9 mouse cellular contexts compared by ENCODE assay signal in genomic region chr5:23416286-23416643, GRCm38 (mm10). TPM values are rescaled to one million over a fixed set of nuclear protein-coding genes. Genes with fewer than 3 reads are reported as not detected.
DNase-seq lines count a peak whose midpoint lies in the region; ATAC-seq lines count a peak whose summit lies in the region.
"Had no signal": no experiment of that assay in that cellular context is flagged by ENCODE, and none has a peak within 500 bp of the region (broad histone marks: within the 10 kb centered on the region; RNA-seq: fewer than 3 reads in every experiment).

No protein-coding gene starts in this region.

- H3K4me2 ChIP-seq in heart, embryonic 14.5 days (ENCODE audit: low read length) = peak overlapping the region; percentile 29
- H3K4me2 ChIP-seq in forebrain, embryonic 15.5 days (replicated peaks) = peak overlapping the region; percentile 6; the same call in 1 of the 2 replicates
- H3K4me2 ChIP-seq: embryonic facial prominence, embryonic 12.5 days had no signal

- no peak overlapping the region for H3K4me3 ChIP-seq in heart, embryonic 14.5 days (ENCODE audit: control insufficient read depth in 1 of 2, insufficient read depth in 1 of 2, low read depth in 1 of 2, low read length in 2 of 2)
- H3K4me3 ChIP-seq in heart, embryonic 10.5 days = no peak overlapping the region
- H3K4me3 ChIP-seq in forebrain, embryonic 15.5 days = no peak overlapping the region
- H3K4me3 ChIP-seq in midbrain, embryonic 10.5 days = no peak overlapping the region
- H3K4me3 ChIP-seq: embryonic facial prominence, embryonic 12.5 days had no signal

- 35% methylated on average over 6 of the region's 6 CpGs for WGBS in heart, embryonic 14.5 days
- WGBS in heart, embryonic 10.5 days = 54% methylated on average over 6 of the region's 6 CpGs
- WGBS in forebrain, embryonic 15.5 days = 41% methylated on average over 6 of the region's 6 CpGs
- 58% methylated on average over 6 of the region's 6 CpGs for WGBS in midbrain, embryonic 10.5 days

- DNase-seq in heart, embryonic 10.5 days (ENCODE audit: low spot score) = no peak
- peak; percentile 81 for DNase-seq in ES-CJ7 (ENCODE audit: low read depth, low spot score)
- no peak for DNase-seq in midbrain, embryonic 10.5 days (ENCODE audit: low spot score)
- no peak for DNase-seq in spleen, postnatal 4 days (ENCODE audit: low spot score in 2 of 2)
- DNase-seq in urinary bladder, postnatal 10 days (ENCODE audit: low spot score) = no peak
- no peak for DNase-seq in frontal cortex, postnatal 14 days (ENCODE audit: low spot score in 2 of 2)

- no peaks in the 10 kb centered on the region for H3K27me3 ChIP-seq in heart, embryonic 14.5 days (ENCODE audit: control insufficient read depth, insufficient read depth, low read length)
- H3K27me3 ChIP-seq in heart, embryonic 10.5 days (ENCODE audit: insufficient read depth, poor library complexity, severe bottlenecking) = no peaks in the 10 kb centered on the region
- no peaks in the 10 kb centered on the region for H3K27me3 ChIP-seq in forebrain, embryonic 15.5 days
- H3K27me3 ChIP-seq in midbrain, embryonic 10.5 days (ENCODE audit: low read depth, poor library complexity, severe bottlenecking) = no peaks in the 10 kb centered on the region
- H3K27me3 ChIP-seq: embryonic facial prominence, embryonic 12.5 days had no signal

- H3K36me3 ChIP-seq in heart, embryonic 14.5 days (ENCODE audit: control insufficient read depth, insufficient read depth, low read length) = peaks cover 26% of the 10 kb centered on the region
- H3K36me3 ChIP-seq in heart, embryonic 10.5 days = peaks cover 2% of the 10 kb centered on the region; the same call in 1 of the 2 replicates
- H3K36me3 ChIP-seq in forebrain, embryonic 15.5 days = no peaks in the 10 kb centered on the region
- H3K36me3 ChIP-seq in midbrain, embryonic 10.5 days = peaks cover 16% of the 10 kb centered on the region

- H3K27ac ChIP-seq in heart, embryonic 14.5 days (replicated peaks in 1 of 2; ENCODE audit: control insufficient read depth in 1 of 2, insufficient read depth in 1 of 2, low read depth in 2 of 2, low read length in 2 of 2) = peak overlapping the region; percentile 53 to 71; a peak in 3 of 4 replicates
- H3K27ac ChIP-seq in heart, embryonic 10.5 days = no peak overlapping the region
- peak overlapping the region; percentile 74 for H3K27ac ChIP-seq in forebrain, embryonic 15.5 days (replicated peaks)
- peak overlapping the region; percentile 19; the same call in 1 of the 2 replicates for H3K27ac ChIP-seq in midbrain, embryonic 10.5 days (replicated peaks)
- H3K27ac ChIP-seq: embryonic facial prominence, embryonic 12.5 days had no signal

- peak overlapping the region; percentile 26; the same call in 1 of the 2 replicates for H3K9ac ChIP-seq in heart, embryonic 14.5 days (ENCODE audit: low read length)
- H3K9ac ChIP-seq in forebrain, embryonic 15.5 days (replicated peaks) = no peak overlapping the region
- H3K9ac ChIP-seq: embryonic facial prominence, embryonic 12.5 days had no signal

- peaks cover 19 to 81% of the 10 kb centered on the region in 2 experiments for H3K4me1 ChIP-seq in heart, embryonic 14.5 days (ENCODE audit: control insufficient read depth in 2 of 2, insufficient read depth in 2 of 2, low read length in 2 of 2)
- peaks cover 76% of the 10 kb centered on the region for H3K4me1 ChIP-seq in heart, embryonic 10.5 days
- H3K4me1 ChIP-seq in forebrain, embryonic 15.5 days = peaks cover 82% of the 10 kb centered on the region
- H3K4me1 ChIP-seq in midbrain, embryonic 10.5 days = peaks cover 99% of the 10 kb centered on the region

- H3K9me3 ChIP-seq in heart, embryonic 14.5 days (ENCODE audit: control insufficient read depth, low read length) = no peaks in the 10 kb centered on the region
- H3K9me3 ChIP-seq in heart, embryonic 10.5 days = no peaks in the 10 kb centered on the region
- no peaks in the 10 kb centered on the region for H3K9me3 ChIP-seq in forebrain, embryonic 15.5 days
- no peaks in the 10 kb centered on the region for H3K9me3 ChIP-seq in midbrain, embryonic 10.5 days (replicated peaks)
- H3K9me3 ChIP-seq: embryonic facial prominence, embryonic 12.5 days had no signal

- no peak for ATAC-seq in heart, embryonic 14.5 days (ENCODE audit: insufficient number of reproducible peaks, insufficient read depth, low FRiP score, low read depth)
- 0 out of 2 replicates have a peak, but pooled peaks have one; percentile 3 for ATAC-seq in forebrain, embryonic 15.5 days (replicated peaks)

RNA-seq across cellular contexts. Expression of gene Kmt2e, which starts 18.0 kb away (rescaled TPM):
- polyA plus RNA-seq in heart, embryonic 14.5 days (2014; fragmentation: Nextera tagmentation; extraction: Ambion mirVana) = 61.2 and 63.4 TPM in 2 replicates
- polyA plus RNA-seq in heart, embryonic 10.5 days (2016; fragmentation: Nextera tagmentation; extraction: Ambion mirVana) = 63.2 and 69.0 TPM in 2 replicates
- polyA plus RNA-seq in forebrain, embryonic 15.5 days (2015; fragmentation: Nextera tagmentation; extraction: Ambion mirVana) = 198 and 206 TPM in 2 replicates
- 86.6 and 101 TPM in 2 replicates for polyA plus RNA-seq in midbrain, embryonic 10.5 days (2016; fragmentation: Nextera tagmentation; extraction: Ambion mirVana)
